26 mouse cellular contexts compared by ENCODE assay signal in the genomic region with DNA sequence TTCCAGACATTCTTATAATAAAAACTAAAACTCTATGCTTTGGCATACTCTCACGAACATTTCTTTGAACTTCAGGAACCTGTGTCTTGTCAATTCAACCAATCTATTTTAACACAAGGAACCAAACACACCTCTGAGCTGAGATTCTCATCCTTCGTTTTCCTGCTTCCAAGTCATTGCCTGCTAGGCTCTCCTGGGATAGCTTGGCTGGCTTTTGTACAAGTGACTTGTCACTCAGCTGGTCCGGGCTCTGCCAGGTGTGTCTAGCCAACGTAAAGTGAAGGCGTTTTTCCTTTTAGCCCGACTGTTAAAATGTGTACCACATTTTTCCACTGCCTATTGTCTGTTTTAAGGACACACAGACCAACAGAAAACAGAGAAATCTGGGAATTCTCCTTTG.
DNase-seq lines count a peak whose midpoint lies in the region; ATAC-seq and TF ChIP-seq lines count a peak whose summit lies in the region.
"Had no signal": no experiment of that assay in that cellular context is flagged by ENCODE, and none has a peak within 500 bp of the region (broad histone marks: within the 10 kb centered on the region; RNA-seq: fewer than 3 reads in every experiment).

No protein-coding gene starts in this region.

- DNase-seq in adrenal gland, postnatal 14 days: peak; percentile 37
- no peak for DNase-seq in adrenal gland, adult (ENCODE audit: inconsistent age in 2 of 2, low spot score in 1 of 2)
- no peak for DNase-seq in heart, adult 2 months
- DNase-seq in heart, adult 8-10 months (ENCODE audit: low spot score): no peak
- no peak for DNase-seq in stomach, postnatal 0 days (ENCODE audit: low spot score)
- no peak for DNase-seq in kidney, adult 11 months
- DNase-seq in frontal cortex, postnatal 10 days (ENCODE audit: low spot score in 2 of 2): no peak
- DNase-seq: cerebellum, adult 11 months; cerebellum, postnatal 25 days; embryo, embryonic 11 days; gastrocnemius, postnatal 10 days; heart, adult 18-20 months; heart, postnatal 36 days; kidney, postnatal 36 days; layer of hippocampus, adult 9-11 months; lung, embryonic 14.5 days; right cerebral cortex, postnatal 14 days; thymus, postnatal 14 days had no signal

- WGBS in heart, adult 2 months: 60% methylated on average over 6 of the region's 6 CpGs
- 41% methylated on average over 6 of the region's 6 CpGs for WGBS in stomach, embryonic 15.5 days
- 40% methylated on average over 6 of the region's 6 CpGs for WGBS in stomach, postnatal 0 days

- peaks cover 3% of the 10 kb centered on the region; the same call in 1 of the 2 replicates for H3K36me3 ChIP-seq in heart, adult 2 months (ENCODE audit: control insufficient read depth, insufficient read depth, low read length)
- no peaks in the 10 kb centered on the region for H3K36me3 ChIP-seq in stomach, embryonic 15.5 days
- H3K36me3 ChIP-seq in stomach, postnatal 0 days (ENCODE audit: control insufficient read depth, insufficient read depth, low read length): no peaks in the 10 kb centered on the region
- H3K36me3 ChIP-seq: heart, embryonic 15.5 days; hindbrain, embryonic 15.5 days; intestine, embryonic 15.5 days; midbrain, embryonic 15.5 days; neural tube, embryonic 12.5 days had no signal

- no peaks in the 10 kb centered on the region for H3K9me3 ChIP-seq in stomach, embryonic 15.5 days
- H3K9me3 ChIP-seq in stomach, postnatal 0 days (ENCODE audit: control insufficient read depth, low read length): no peaks in the 10 kb centered on the region
- H3K9me3 ChIP-seq: heart, embryonic 15.5 days; hindbrain, embryonic 15.5 days; intestine, embryonic 15.5 days; midbrain, embryonic 15.5 days; neural tube, embryonic 12.5 days had no signal

- intact Hi-C loops in heart, adult 2 months (cut with DNase I): no loop called here

- H3K27me3 ChIP-seq in heart, adult 2 months (ENCODE audit: control insufficient read depth, insufficient read depth, low read length): no peaks in the 10 kb centered on the region
- no peaks in the 10 kb centered on the region for H3K27me3 ChIP-seq in stomach, embryonic 15.5 days (replicated peaks)
- H3K27me3 ChIP-seq in stomach, postnatal 0 days (ENCODE audit: control insufficient read depth, insufficient read depth, low read length): no peaks in the 10 kb centered on the region
- H3K27me3 ChIP-seq: heart, embryonic 15.5 days; hindbrain, embryonic 15.5 days; intestine, embryonic 15.5 days; midbrain, embryonic 15.5 days; neural tube, embryonic 12.5 days had no signal

- TF ChIP-seq CTCF in heart, adult 2 months (IDR thresholded peaks at IDR 0.05): no peak
- TF ChIP-seq CTCF in stomach, postnatal 0 days (IDR thresholded peaks at IDR 0.05; ENCODE audit: low read depth): no peak

- H3K9ac ChIP-seq in heart, adult 2 months (ENCODE audit: low read depth, low read length): no peak overlapping the region
- H3K9ac ChIP-seq in stomach, embryonic 15.5 days: no peak overlapping the region
- no peak overlapping the region for H3K9ac ChIP-seq in stomach, postnatal 0 days (ENCODE audit: low read length)
- H3K9ac ChIP-seq: heart, embryonic 15.5 days; hindbrain, embryonic 15.5 days; intestine, embryonic 15.5 days; liver, embryonic 14.5 days; lung, embryonic 14.5 days; midbrain, embryonic 15.5 days; neural tube, embryonic 12.5 days had no signal

- ATAC-seq in stomach, embryonic 15.5 days (ENCODE audit: insufficient read depth, low FRiP score, low read depth): no peak
- ATAC-seq in stomach, postnatal 0 days (ENCODE audit: low FRiP score, low TSS enrichment): no peak
- ATAC-seq: intestine, embryonic 15.5 days; midbrain, embryonic 15.5 days had no signal

- peaks cover 5% of the 10 kb centered on the region for H3K4me1 ChIP-seq in heart, adult 2 months (ENCODE audit: control insufficient read depth, insufficient read depth, low read length)
- peaks cover 17% of the 10 kb centered on the region; the same call in 1 of the 2 replicates for H3K4me1 ChIP-seq in stomach, embryonic 15.5 days
- peaks cover 2% of the 10 kb centered on the region; the same call in 1 of the 2 replicates for H3K4me1 ChIP-seq in stomach, postnatal 0 days (replicated peaks; ENCODE audit: control insufficient read depth, insufficient read depth)
- H3K4me1 ChIP-seq: neural tube, embryonic 12.5 days had no signal

- peak overlapping the region; percentile 15 for H3K27ac ChIP-seq in heart, adult 2 months
- peak overlapping the region; percentile 63 for H3K27ac ChIP-seq in stomach, embryonic 15.5 days
- no peak overlapping the region; the same call in 1 of the 2 replicates for H3K27ac ChIP-seq in stomach, postnatal 0 days (replicated peaks)
- H3K27ac ChIP-seq: heart, embryonic 15.5 days; hindbrain, embryonic 15.5 days; intestine, embryonic 15.5 days; left cerebral cortex, adult 2 months; liver, embryonic 14.5 days; midbrain, embryonic 15.5 days; neural tube, embryonic 12.5 days had no signal

- no peak for TF ChIP-seq POLR2A in heart, adult 2 months (IDR thresholded peaks at IDR 0.05; ENCODE audit: insufficient read depth, low read depth, low read length)

- no peak overlapping the region for H3K4me3 ChIP-seq in heart, adult 2 months
- H3K4me3 ChIP-seq in stomach, embryonic 15.5 days (replicated peaks): no peak overlapping the region
- no peak overlapping the region for H3K4me3 ChIP-seq in stomach, postnatal 0 days (ENCODE audit: low read depth, low read length)
- H3K4me3 ChIP-seq: heart, embryonic 15.5 days; hindbrain, embryonic 15.5 days; intestine, embryonic 15.5 days; left cerebral cortex, adult 2 months; midbrain, embryonic 15.5 days; neural tube, embryonic 12.5 days had no signal

- H3K4me2 ChIP-seq in stomach, embryonic 15.5 days: no peak overlapping the region
- H3K4me2 ChIP-seq in stomach, postnatal 0 days (replicated peaks; ENCODE audit: low read depth): no peak overlapping the region
- H3K4me2 ChIP-seq: heart, embryonic 15.5 days; hindbrain, embryonic 15.5 days; intestine, embryonic 15.5 days; lung, embryonic 14.5 days; midbrain, embryonic 15.5 days; neural tube, embryonic 12.5 days had no signal

- H3K79me2 ChIP-seq in heart, adult 2 months (replicated peaks; ENCODE audit: control insufficient read depth, insufficient read depth, low read length): no peaks in the 10 kb centered on the region

- TF ChIP-seq EP300 in heart, adult 2 months (IDR thresholded peaks at IDR 0.05; ENCODE audit: insufficient read depth, low read depth, low read length): no peak
- TF ChIP-seq EP300 in stomach, postnatal 0 days (optimal IDR thresholded peaks at IDR 0.05): no peak
